In the genomic region with DNA sequence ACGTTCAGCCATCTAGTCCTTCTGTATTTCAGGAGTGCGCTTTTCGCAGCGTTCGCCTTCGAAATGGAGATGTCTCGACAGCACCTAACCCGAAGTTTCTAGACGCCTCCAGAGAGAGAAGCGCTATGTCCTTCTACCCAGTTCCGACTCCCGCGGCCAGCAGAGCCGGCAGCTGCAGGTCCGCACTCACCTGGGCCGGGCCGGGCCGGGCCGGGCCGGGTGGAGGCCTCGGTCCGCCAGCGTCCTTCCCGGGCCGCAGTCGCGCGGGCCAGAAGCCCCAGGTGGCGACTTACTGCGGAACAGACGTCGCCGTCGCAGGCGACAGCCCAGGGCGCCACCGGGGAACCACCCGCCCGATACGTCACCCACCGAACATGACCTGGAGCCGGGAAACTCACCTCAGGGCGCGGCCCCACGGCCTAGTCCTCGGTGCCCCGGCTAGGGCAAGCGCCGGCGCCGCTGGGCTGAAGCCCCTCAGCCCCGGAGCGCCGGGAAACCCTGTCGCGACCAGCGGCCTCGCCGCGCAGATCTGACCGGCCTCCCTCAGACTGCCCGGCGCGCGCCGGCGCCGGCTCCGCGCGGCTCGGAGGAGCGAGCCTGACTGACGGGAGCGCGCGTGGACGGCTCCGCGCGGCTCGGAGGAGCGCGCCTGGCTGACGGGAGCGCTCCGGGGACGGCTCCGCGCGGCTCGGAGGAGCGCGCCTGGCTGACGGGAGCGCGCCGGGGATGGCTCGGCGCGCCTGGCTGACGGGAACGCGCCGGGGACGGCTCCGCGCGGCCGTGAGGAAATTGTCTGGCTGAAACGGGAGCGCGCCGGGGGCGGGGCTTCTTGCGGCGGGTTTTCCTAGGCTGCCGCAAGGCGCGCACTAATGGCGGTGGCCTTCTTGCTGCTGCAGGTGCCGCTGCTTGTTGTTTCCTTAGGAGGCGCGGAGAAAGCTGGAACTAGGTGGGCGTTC, we compare ENCODE assay signal across 8 mouse cellular contexts. TPM values are rescaled to one million over a fixed set of nuclear protein-coding genes. Genes with fewer than 3 reads are reported as not detected.
DNase-seq lines count a peak whose midpoint lies in the region; ATAC-seq and TF ChIP-seq lines count a peak whose summit lies in the region.

A gene (minus strand): TSS at position 755 of the 956 bp plus-strand sequence.

- peak; percentile 67 for DNase-seq in G1E (ENCODE audit: low spot score)
- DNase-seq in cerebellum, adult 18-20 months = peak; percentile 95 to 99
- DNase-seq in heart, postnatal 36 days = peak; percentile 96 to 97
- peak; percentile 89 to 96 for DNase-seq in layer of hippocampus, adult 2 months (ENCODE audit: low spot score in 2 of 2)
- peak; percentile 96 for DNase-seq in lung, embryonic 14.5 days
- peak; percentile 82 for DNase-seq in ovary, adult 18-20 months (ENCODE audit: low spot score)
- peak; percentile 96 for DNase-seq in thymus, postnatal 0 days (ENCODE audit: low spot score)

- under 1% methylated on average over 119 of the region's 125 CpGs for WGBS in forebrain, embryonic 16.5 days
- under 1% methylated on average over 125 of the region's 125 CpGs for WGBS in lung, embryonic 14.5 days

- intact Hi-C loops in heart, postnatal 36 days (cut with DNase I) = loop anchor here (2.0 to 5.0 kb wide), 2 partner anchors 14 to 1335 kb away; a partner anchor contains a TSS

- H3K27ac ChIP-seq in forebrain, embryonic 16.5 days (ENCODE audit: low read length) = peak within 1 kb of the TSS; percentile 84
- peak within 1 kb of the TSS; percentile 97 for H3K27ac ChIP-seq in layer of hippocampus, adult 2 months
- peak within 1 kb of the TSS; percentile 80 for H3K27ac ChIP-seq in lung, embryonic 14.5 days (ENCODE audit: low read depth)

- H3K4me3 ChIP-seq in G1E (ENCODE audit: low read depth, low read length) = peak within 1 kb of the TSS; percentile 86
- peak within 1 kb of the TSS; percentile 83 for H3K4me3 ChIP-seq in forebrain, embryonic 16.5 days (replicated peaks; ENCODE audit: low read length)
- peak within 1 kb of the TSS; percentile 92 for H3K4me3 ChIP-seq in layer of hippocampus, adult 2 months
- peak within 1 kb of the TSS; percentile 75 for H3K4me3 ChIP-seq in lung, embryonic 14.5 days (ENCODE audit: low read depth, low read length)

- H3K27me3 ChIP-seq in G1E (ENCODE audit: insufficient read depth, low read length) = no peaks in the 10 kb centered on the region
- no peaks in the 10 kb centered on the region for H3K27me3 ChIP-seq in forebrain, embryonic 16.5 days (replicated peaks; ENCODE audit: control insufficient read depth, insufficient read depth, low read length)
- no peaks in the 10 kb centered on the region for H3K27me3 ChIP-seq in lung, embryonic 14.5 days (ENCODE audit: insufficient read depth, low read length)

- ATAC-seq in G1E (ENCODE audit: extremely low read depth, insufficient number of reproducible peaks, low FRiP score, poor library complexity, severe bottlenecking) = peak; percentile 40; the same call in 1 of the 2 replicates
- ATAC-seq in forebrain, embryonic 16.5 days = peak; percentile 94
- ATAC-seq in lung, embryonic 14.5 days (ENCODE audit: insufficient read depth) = peak; percentile 95

- TF ChIP-seq CTCF in G1E (IDR thresholded peaks at IDR 0.05; ENCODE audit: low read depth, low read length) = no peak
- TF ChIP-seq CTCF in layer of hippocampus, adult 2 months (conservative IDR thresholded peaks at IDR 0.05) = peak; percentile 63
- TF ChIP-seq CTCF in lung, embryonic 14.5 days (IDR thresholded peaks at IDR 0.05; ENCODE audit: low read depth) = peak; percentile 22; the same call in 1 of the 2 replicates

- H3K9ac ChIP-seq in forebrain, embryonic 16.5 days (replicated peaks; ENCODE audit: low read depth, low read length) = peak within 1 kb of the TSS; percentile 90
- H3K9ac ChIP-seq in lung, embryonic 14.5 days = peak within 1 kb of the TSS; percentile 84

- H3K4me1 ChIP-seq in G1E (ENCODE audit: insufficient read depth, low read depth, low read length) = peaks cover 29% of the 10 kb centered on the region
- peaks cover 7% of the 10 kb centered on the region for H3K4me1 ChIP-seq in forebrain, embryonic 16.5 days (replicated peaks; ENCODE audit: control insufficient read depth, insufficient read depth, low read length)
- H3K4me1 ChIP-seq in lung, embryonic 14.5 days (ENCODE audit: insufficient read depth) = no peaks in the 10 kb centered on the region

- H3K36me3 ChIP-seq in G1E (replicated peaks) = peaks cover 29% of the 10 kb centered on the region
- H3K36me3 ChIP-seq in forebrain, embryonic 16.5 days (ENCODE audit: control insufficient read depth, insufficient read depth) = no peaks in the 10 kb centered on the region
- 0 out of 2 replicates have a peak, but pooled peaks cover 3% of the 10 kb centered on the region for H3K36me3 ChIP-seq in lung, embryonic 14.5 days (ENCODE audit: insufficient read depth)

- H3K9me3 ChIP-seq in G1E (replicated peaks) = no peaks in the 10 kb centered on the region
- no peaks in the 10 kb centered on the region for H3K9me3 ChIP-seq in forebrain, embryonic 16.5 days (ENCODE audit: control insufficient read depth, low read length)
- no peaks in the 10 kb centered on the region for H3K9me3 ChIP-seq in lung, embryonic 14.5 days (ENCODE audit: low read depth, low read length)

- peak within 1 kb of the TSS; percentile 76 for H3K4me2 ChIP-seq in forebrain, embryonic 16.5 days (ENCODE audit: low read length)
- H3K4me2 ChIP-seq in lung, embryonic 14.5 days = peak within 1 kb of the TSS; percentile 85

RNA-seq across cellular contexts. Expression of the gene that starts here (rescaled TPM):
- total RNA-seq in G1E (2014; fragmentation: Nextera tagmentation) = 58.3 and 65.4 TPM in 2 replicates
- total RNA-seq in G1E (2017) = 73.9 and 75.5 TPM in 2 replicates
- polyA plus RNA-seq in G1E (2012) = 14.3 and 22.6 TPM in 2 replicates
- polyA plus RNA-seq in forebrain, embryonic 16.5 days (2015; fragmentation: Nextera tagmentation; extraction: Ambion mirVana) = 45.2 and 49.9 TPM in 2 replicates
- 10 to 100 TPM; 67.8 to 69.2 TPM for total RNA-seq in heart, postnatal 36 days (2021)
- total RNA-seq in layer of hippocampus, adult 2 months (2021) = 10 to 100 TPM; 43.9 to 46.0 TPM
- polyA plus RNA-seq in lung, embryonic 14.5 days (2014; fragmentation: Nextera tagmentation; extraction: Ambion mirVana) = 21.2 and 27.0 TPM in 2 replicates
- polyA plus RNA-seq in thymus, postnatal 0 days (2015; fragmentation: Nextera tagmentation; extraction: Ambion mirVana) = 21.2 and 27.7 TPM in 2 replicates

Comparison
In these comparisons a context has a peak if more than half of its experiments do, and no peak if none do; other contexts are left out.
1. Peak in every context shown above with its lines: DNase-seq, ATAC-seq, H3K4me3 ChIP-seq and H3K27ac ChIP-seq.
2. ATAC-seq: peak in every context shown above with its lines; median percentile 95 in lung, embryonic 14.5 days; 94 in forebrain, embryonic 16.5 days; 40 in G1E.